Mouse (Mus musculus): Measurements from ENCODE around the gene Col7a1.

Gene Col7a1

DNA sequence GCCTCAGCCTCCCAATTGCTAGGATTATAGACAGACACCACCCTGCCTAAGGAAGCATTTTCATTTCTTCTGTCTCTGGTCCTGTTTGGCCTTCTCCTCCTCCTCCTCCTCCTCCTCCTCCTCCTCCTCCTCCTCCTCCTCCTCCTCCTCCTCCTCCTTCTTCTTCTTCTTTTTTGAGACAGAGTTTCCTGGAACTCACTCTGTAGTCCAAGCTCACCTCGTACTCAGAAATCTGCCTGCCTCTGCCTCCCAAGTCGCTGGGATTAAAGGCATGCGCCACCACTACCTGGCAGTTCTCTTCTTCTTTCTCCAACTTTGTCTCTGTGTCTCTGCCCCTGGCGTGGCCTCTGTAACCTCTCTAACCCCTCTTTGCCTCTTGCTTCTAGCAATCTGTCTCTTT lies 32.3 kb downstream of the Col7a1 start, which contains the start of gene Ucn2:
Ucn2 (plus strand) TSS at position 301 of the 400 bp plus-strand sequence.
- no peak for DNase-seq (ENCODE audit: low read depth, low spot score)

DNA sequence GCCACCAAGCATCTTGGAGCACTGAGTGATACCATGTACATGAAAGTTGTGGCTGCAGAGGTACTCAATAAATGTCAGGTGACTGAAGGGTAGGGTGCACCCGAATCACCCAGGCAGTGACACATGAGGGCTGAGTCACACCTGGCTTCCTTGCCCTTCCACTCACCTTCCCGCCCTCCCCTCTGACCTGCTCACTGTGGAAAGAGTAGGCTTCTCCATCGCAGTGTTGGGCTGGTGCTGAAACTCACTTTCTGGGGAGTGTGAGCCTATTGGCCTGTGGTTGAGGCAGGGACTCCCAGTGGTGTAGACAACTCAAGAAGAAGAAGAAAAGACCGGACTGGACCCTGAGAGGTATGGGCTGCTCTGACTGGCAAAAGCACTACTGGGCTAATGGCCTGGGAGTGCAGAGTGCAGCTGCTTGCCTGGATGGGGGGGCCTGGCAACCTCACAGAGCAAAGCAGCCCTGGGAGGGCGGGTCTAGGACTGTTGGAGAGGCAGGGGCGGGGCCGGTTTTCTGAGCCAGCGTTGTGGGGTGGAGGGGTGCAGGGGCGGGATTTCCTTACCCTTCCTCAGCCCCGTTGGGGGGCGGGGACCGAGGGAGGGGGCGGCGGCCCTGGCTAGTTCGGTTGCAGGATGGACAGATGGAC lies 34.4 kb downstream of the Col7a1 start:
- DNase-seq (ENCODE audit: low read depth, low spot score) = no peak

GRCm38 (mm10) chr9:108989802-108990461 lies 36.5 kb downstream of the Col7a1 start:
- DNase-seq (ENCODE audit: low read depth, low spot score) = no peak

DNA sequence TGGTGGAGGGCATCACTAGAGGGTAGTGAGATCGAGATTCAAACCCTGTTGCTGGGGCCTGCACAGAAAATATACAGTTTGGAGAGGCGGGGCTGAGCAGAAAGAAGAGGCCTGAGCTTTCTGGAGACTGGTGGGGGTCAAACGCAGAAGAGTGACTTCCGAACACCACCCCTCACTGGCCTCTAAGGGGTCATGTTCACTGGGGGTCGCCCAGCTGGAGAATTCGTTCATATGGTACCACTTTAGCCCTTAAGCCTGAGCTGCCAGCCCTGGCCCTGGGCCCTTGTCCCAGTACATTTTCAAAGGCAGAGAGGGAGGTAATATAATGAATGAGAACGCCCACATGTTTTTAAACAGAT lies 37.1 kb downstream of the Col7a1 start:
- no peak for DNase-seq (ENCODE audit: low read depth, low spot score)

GRCm38 (mm10) chr9:108991428-108992084 lies 38.2 kb downstream of the Col7a1 start, which contains the start of gene Pfkfb4:
Pfkfb4 (plus strand) TSS chr9:108991778.
- peak; percentile 95 for DNase-seq (ENCODE audit: low read depth, low spot score)

- DNase-seq (ENCODE audit: low read depth, low spot score) = no peak
Measured at GRCm38 (mm10) chr9:108992085-108992469, 38.7 kb downstream of the Col7a1 start.

- DNase-seq (ENCODE audit: low read depth, low spot score) = no peak
Measured at GRCm38 (mm10) chr9:108992620-108993361, 39.4 kb downstream of the Col7a1 start.

- DNase-seq (ENCODE audit: low read depth, low spot score) = no peak
Measured at GRCm38 (mm10) chr9:108996411-108996810, 43.0 kb downstream of the Col7a1 start.

DNA sequence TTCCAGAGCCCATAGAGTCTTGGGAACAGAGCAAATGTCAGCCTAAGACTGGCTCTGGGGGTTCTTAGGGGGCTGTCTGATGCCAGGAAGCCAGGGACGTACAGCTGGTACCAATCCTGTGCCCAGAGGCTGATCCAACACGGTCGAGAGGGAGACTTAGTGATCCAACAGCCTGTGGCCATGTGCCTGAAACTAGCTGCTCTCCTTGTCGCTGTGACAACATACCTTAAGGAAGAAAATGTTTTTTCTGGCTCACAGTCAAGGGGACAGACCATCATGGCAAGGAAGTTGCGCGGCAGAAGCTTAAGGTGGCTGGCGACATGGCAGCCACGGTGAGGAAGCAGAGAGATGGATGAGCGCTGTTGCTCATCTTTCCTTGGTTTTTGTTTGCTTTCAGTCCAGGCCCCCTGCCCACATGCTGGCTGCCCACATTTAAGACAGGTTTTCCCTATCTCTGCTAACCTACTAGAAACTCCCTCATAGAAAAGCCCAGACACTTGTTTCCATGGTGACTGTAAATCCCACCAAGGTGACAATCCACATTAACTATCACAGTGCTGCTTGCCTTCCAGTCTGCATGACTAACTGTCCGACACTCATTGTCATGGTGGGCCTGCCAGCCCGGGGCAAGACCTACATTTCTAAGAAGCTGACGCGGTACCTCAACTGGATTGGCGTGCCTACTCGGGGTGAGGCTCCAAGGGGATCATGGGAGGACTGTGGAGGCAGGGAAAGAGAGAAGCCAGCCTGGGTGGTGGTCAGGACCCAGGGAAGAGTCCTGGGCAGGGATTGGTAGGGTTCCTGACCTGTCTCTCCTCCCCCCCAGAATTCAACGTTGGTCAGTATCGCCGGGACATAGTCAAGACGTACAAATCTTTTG lies 45.1 kb downstream of the Col7a1 start:
- no peak for DNase-seq (ENCODE audit: low read depth, low spot score)

DNA sequence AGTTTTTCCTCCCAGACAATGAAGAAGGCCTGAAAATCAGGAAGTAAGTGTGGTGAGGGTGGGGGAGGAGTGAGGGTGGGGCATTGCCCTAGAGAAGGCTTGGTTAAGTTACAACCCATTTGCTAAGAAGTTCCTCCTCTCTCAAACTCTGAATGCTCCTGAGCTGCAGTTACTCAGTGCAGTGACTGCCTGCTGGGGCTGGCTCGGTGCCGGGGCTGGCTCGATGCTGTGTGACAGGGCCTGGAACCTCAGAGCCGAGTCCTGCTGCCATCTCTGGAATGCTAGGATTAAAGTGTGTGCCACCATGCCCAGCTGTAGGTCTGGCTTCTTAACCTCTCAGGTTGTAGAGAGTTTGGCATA lies 45.8 kb downstream of the Col7a1 start:
- DNase-seq (ENCODE audit: low read depth, low spot score) = no peak

GRCm38 (mm10) chr9:109000726-109001125 lies 47.3 kb downstream of the Col7a1 start:
- DNase-seq (ENCODE audit: low read depth, low spot score) = peak; percentile 39

GRCm38 (mm10) chr9:109003201-109003600 lies 49.8 kb downstream of the Col7a1 start:
- no peak for DNase-seq (ENCODE audit: low read depth, low spot score)

- no peak for DNase-seq (ENCODE audit: low read depth, low spot score)
Measured at GRCm38 (mm10) chr9:109007025-109007780, 53.8 kb downstream of the Col7a1 start.

GRCm38 (mm10) chr9:109008081-109008480 lies 54.7 kb downstream of the Col7a1 start:
- no peak for DNase-seq (ENCODE audit: low read depth, low spot score)

DNA sequence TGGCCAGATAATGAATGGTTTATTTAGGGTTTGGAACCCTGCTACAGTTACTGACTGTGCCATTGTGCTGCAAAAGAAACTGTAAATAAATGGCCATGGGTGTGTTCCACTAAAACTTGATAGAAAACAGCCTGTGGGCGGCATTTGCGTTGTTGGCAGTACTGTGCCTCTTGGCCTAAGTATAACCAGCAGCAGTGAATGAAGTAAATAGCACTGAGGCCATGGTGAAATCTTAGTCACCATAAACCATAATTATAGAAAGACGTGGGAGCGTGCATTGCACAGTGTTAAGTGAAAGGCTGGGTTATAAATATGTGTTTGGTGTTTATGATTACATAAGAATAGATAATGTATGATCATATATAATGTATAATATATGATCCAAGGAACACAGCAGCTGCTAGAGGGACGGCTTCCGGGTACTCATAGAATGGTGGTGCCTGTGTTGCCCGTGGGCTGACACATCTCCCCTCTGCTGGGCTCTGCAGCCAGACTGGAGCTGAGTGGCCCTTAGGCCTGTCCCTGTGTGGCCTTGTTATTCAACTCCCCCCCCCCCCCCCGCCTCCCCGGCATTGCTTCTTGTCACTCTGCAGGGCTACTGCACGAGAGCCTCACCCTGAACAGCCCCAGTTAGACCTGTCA lies 55.7 kb downstream of the Col7a1 start:
- DNase-seq (ENCODE audit: low read depth, low spot score) = no peak

GRCm38 (mm10) chr9:109009636-109010315 lies 56.4 kb downstream of the Col7a1 start:
- DNase-seq (ENCODE audit: low read depth, low spot score) = no peak

DNA sequence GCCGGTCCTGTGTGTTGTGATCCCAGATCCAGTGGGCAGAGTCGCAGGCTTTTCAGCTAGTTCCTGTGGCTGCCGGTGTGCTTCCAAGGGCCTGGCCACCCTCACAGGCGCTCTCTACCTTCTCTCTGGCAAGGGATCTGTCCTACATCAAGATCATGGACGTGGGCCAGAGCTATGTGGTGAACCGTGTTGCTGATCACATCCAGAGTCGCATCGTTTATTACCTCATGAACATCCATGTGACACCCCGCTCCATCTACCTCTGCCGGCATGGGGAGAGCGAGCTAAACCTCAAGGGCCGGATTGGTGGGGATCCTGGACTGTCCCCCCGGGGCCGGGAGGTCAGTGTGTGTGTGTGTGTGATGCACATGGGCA lies 56.9 kb downstream of the Col7a1 start:
- no peak for DNase-seq (ENCODE audit: low read depth, low spot score)

- DNase-seq (ENCODE audit: low read depth, low spot score) = no peak
Measured at GRCm38 (mm10) chr9:109015397-109015796, 62.0 kb downstream of the Col7a1 start.

GRCm38 (mm10) chr9:109016973-109017604 lies 63.7 kb downstream of the Col7a1 start:
- DNase-seq (ENCODE audit: low read depth, low spot score) = no peak

Data from retina, postnatal 7 days (tissue).